Mouse (Mus musculus) layer of hippocampus, postnatal 14 days (tissue): ENCODE measurements at regions not wholly inside any gene's neighbourhood (a gene's known extent, or its start where the extent isn't known, plus 50 kb on each side); places are given as distances from the start of the nearest gene placed in this dataset.

Experiments used
- DNase-seq, 2 experiments: peaks; one replicate each; pipeline ENCODE4 v3.0.0; 2021 to 2022; ENCODE audit warnings: low spot score in 2 of 2, mixed read lengths in 1 of 2

GRCm38 (mm10) chr5:106557733-106558132, 51.2 kb upstream of the Gm17304 start:
- DNase-seq = no peak

DNA sequence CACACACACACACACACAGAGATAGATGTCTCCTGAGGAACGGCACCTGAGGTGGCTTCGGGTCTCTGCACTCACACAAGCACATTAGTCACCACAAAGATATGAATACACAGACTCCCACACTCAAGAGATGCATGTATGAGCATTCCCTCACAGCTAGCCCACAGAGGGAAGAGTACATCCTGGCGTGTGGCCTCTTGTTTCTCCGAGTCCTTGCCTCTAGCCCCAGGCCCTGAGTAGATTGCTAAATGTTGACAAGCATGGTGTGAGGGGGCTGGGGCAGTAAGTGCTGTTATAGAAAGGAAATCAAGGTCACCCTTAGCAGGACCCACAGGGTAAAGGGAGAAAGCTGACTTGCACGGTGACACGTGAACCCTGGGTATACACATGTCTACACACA, 69.6 kb upstream of the Gm17304 start:
- no peak for DNase-seq

- no peak for DNase-seq
Observed at GRCm38 (mm10) chr5:106537153-106537552, 71.7 kb upstream of the Gm17304 start.

DNA sequence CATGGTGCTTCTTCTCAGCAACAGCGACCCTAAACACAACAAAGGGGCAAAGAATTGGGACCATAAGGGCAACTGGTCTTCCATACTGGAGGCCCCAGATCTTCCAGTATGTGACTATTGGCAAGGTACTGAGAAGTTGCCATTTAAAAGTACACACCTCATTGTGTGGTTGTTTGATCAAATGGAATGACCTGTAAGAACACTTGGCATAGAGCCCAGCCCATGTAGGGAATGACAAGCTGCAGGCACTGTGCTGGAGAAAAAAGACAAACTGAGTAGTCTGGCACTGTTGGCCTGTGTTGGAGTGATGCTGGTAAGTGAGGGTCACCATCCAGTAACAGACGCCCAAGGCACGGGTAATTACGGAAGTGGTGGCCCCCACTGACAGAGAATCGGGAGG, 72.8 kb upstream of the Gm17304 start:
- no peak for DNase-seq

DNA sequence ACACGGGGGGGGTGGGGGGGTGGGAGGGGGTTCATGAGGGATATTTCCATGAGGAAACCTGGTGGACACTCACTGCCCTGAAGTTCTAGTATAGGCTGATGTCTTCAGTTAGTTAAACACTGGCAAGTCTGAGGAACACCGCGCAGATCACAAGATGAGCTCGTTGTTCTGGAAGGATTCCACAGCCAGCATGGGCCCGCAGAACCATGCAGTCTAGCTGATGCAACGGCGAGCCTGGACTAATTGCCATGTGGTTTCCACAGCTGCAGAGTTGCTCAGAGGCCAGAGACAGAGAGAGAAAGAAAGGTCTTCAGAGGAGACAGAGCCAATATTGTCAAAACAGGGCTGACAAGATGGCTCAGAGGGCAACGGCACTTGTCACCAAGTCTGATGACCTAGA, 70.8 kb upstream of the Barhl2 start:
- no peak for DNase-seq

DNA sequence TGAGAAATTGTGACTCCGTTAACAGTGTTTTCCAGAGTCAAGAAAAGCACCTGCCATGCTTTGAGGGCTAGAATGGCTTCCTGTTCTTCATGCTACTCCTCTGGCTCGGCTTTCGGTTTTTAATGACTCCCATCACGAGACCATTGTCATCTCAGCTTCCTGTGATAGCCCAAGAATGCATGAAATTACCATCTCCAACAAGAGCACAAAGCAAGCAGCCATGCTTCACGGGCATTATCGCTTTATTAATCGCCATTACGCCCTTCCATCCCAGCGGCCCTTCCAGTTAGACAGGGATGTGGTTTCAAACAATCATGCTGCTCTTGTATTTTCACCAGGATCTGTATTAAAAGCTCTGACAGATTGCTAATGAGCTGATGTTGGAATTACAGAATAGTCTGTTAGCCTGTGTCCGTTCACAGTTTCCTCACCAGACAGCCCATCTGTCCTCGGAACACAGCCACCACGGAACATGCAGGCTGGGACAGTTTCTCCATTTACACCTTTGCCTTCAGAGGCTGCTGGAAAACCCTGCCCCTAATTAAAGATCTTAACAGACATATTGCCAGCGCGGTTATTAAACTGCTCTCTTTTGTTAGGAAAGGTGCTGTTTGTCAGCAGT, 69.5 kb upstream of the Barhl2 start:
- DNase-seq = peak; percentile 5 to 23

DNA sequence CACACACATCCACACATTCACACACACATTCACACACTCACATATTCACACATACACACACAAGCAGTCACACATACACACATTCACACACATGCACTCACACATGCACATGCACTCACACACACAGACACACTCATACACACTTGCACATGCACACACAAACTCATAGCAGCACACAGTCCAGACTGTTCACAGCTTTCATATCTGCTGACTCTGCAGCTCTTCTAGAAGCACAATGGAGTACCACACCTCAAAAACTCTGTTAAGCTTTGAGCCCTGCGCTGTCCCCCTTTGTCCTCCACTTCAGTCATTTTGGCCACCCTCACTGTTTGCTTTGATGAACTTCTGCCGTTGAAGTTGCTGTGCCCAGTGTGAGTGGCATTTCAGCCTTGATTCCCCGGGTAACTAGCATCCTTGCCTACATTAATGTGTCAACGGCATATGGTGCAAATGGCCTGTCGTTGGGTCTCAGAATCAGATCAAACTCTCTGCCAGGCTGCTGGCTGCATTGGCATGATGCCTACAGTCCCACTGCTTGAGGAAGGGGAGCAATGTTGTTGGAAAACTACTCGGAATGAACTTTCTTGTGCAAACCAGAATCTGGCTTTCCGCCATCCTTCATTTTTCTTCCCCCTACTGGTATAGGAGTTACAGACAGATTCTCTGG, 54.6 kb upstream of the Barhl2 start:
- no peak for DNase-seq

- no peak for DNase-seq
Observed at GRCm38 (mm10) chr5:106507901-106508300, 49.9 kb upstream of the Barhl2 start.
